Mouse (Mus musculus) duodenum, adult 2 months (tissue): ENCODE data around the gene L2hgdh. TPM values are rescaled to one million over a fixed set of nuclear protein-coding genes. Genes with fewer than 3 reads are reported as not detected.

ENCODE experiments used
- polyA plus RNA-seq: library from polyadenylated mRNA; depleted of rRNA; stranded (reverse); fragments of >200 nt; gene quantifications from 2 replicates; pipeline ENCODE4 v1.2.3, GENCODE M21; 2012; ENCODE audit warnings: low replicate concordance; rRNA removed

L2hgdh gene
- polyA plus RNA-seq: 4.1 and 11.2 TPM in 2 replicates

DNA sequence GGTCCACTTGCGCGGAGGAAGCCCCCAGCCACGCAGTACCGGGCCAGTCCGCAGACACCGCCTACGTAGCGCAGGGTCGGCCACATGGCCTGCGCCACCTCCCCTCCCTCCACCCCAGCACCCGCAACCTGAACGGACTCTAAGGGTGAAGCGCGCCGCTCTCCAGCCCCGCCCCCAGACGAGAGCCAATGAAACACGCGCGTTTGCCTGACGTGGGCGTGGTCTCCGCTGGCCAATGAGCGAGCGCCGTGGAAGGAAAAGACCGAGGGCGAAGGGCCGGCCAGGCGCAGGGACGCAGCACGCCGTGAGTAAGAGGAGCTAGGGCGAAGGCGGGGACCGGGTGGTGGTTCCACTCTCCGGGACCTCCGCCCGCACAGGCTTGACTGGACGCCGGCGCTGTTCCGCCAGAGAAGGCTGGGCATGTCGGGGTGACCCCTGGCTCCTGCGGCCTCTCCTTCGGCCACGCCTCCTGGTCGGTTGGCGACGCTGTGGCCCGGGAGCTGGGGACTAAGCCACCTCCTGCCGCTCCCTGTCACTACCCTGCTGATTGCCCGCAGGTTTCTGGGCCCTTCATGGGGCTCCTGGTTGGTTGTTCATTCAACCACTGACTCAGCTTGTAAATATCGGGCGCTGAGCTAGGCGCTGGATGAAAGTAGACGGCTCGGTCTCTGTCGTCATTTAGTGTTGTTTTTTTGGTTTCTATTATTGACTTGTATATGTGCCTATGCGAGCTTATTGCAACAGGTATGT is at the start of gene L2hgdh, which contains the start of gene Atp5s:
L2hgdh (minus strand) TSS at position 163 of the 750 bp plus-strand sequence.
Atp5s (plus strand) TSS at position 240 of the 750 bp plus-strand sequence.

DNA sequence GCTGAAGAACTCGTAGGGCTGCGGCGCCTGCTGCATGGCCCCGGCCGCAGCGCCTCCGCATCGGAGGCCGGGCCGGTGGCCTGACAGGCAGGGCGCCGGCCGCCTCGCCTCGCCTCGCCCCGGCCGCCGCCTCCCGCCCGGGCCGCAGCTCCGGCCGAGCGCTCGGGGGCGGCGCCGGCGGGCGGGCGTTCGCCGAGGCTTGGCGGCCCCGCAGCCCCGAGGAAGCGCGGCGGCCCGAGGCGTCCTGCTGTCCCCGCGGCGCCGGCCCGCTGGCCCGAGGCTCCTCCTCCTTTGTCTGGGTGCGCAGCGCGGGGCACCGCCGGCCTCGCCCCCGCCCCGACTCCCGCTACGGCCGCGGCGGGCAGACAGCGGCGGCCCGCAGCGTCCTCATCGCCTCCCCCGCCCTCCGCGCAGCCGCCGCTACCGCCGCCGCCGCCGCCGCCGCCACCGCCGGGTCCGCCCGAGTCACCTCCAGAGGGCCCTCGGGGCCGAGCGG is 43.1 kb downstream of the L2hgdh start, which contains the start of gene Sos2:
Sos2 (minus strand) TSS at position 287 of the 496 bp plus-strand sequence.

Other genes starting within 250 kb of the L2hgdh start
- 7.3 and 7.5 TPM in 2 replicates for gene Vcpkmt, start 141.8 kb downstream of the L2hgdh start, polyA plus RNA-seq
- 5.8 and 6.3 TPM in 2 replicates for gene Sos2, start 43.0 kb downstream of the L2hgdh start, polyA plus RNA-seq
- 7.3 and 9.8 TPM in 2 replicates for gene Atp5s, start 77 bp upstream of the L2hgdh start, polyA plus RNA-seq
- 0.20 TPM in 1 of 2 replicates, not detected in the other for gene Cdkl1, start 66.4 kb upstream of the L2hgdh start, polyA plus RNA-seq
- gene Atl1, start 167.7 kb upstream of the L2hgdh start, polyA plus RNA-seq: 0.21 and 1.1 TPM in 2 replicates
- gene Map4k5, start 168.3 kb upstream of the L2hgdh start, polyA plus RNA-seq: 2.4 and 4.0 TPM in 2 replicates